Mouse (Mus musculus) CH12.LX (cell line): ENCODE measurements around the gene Apbb1ip. TPM values are rescaled to one million over a fixed set of nuclear protein-coding genes. Genes with fewer than 3 reads are reported as not detected.

ENCODE experiments used
- DNase-seq: peaks from one replicate; pipeline ENCODE4 v3.0.0-alpha.2; 2013; ENCODE audit errors: extremely low read depth
- H3K27ac ChIP-seq: 2 replicates; pipeline ENCODE4 v1.5.1; 2012; ENCODE audit warnings: low read depth, mild to moderate bottlenecking, control low read depth, moderate library complexity; ENCODE audit not compliant: insufficient read depth
- H3K27me3 ChIP-seq: replicated peaks from 2 replicates; pipeline ENCODE3; 2012; ENCODE audit warnings: inconsistent platforms
- H3K36me3 ChIP-seq, 2 experiments: replicated peaks in 1 of 2; 2 replicates each; pipeline versions ENCODE3 to v1.6.1; 2012; ENCODE audit warnings: inconsistent platforms in 1 of 2, low read length in 1 of 2, mild to moderate bottlenecking in 1 of 2, mixed read lengths in 1 of 2, moderate library complexity in 1 of 2; ENCODE audit not compliant: control insufficient read depth in 1 of 2, insufficient read depth in 1 of 2
- H3K4me1 ChIP-seq, 2 experiments: 2 replicates each; pipeline ENCODE4 v1.6.1; 2012; ENCODE audit warnings: inconsistent platforms in 1 of 2, moderate library complexity in 1 of 2; ENCODE audit not compliant: insufficient read depth in 2 of 2, control insufficient read depth in 1 of 2
- H3K4me2 ChIP-seq: 2 replicates; pipeline ENCODE4 v1.6.1; 2012; ENCODE audit warnings: low read depth, mild to moderate bottlenecking, control low read depth; ENCODE audit not compliant: poor library complexity, insufficient read depth, severe bottlenecking
- H3K4me3 ChIP-seq, 3 experiments: fragments of 150-350 bp in 1 of 3; sonication (generic) in 1 of 3; replicated peaks in 1 of 3; 2 replicates each; pipeline versions ENCODE3 to v1.5.1; 2011 to 2012; ENCODE audit warnings: low read depth in 2 of 3, low read length in 2 of 3, mild to moderate bottlenecking in 2 of 3, moderate library complexity in 2 of 3, control low read depth in 1 of 3, improper control_type of control experiment in 1 of 3, inconsistent platforms in 1 of 3, mixed read lengths in 1 of 3; ENCODE audit not compliant: poor library complexity in 1 of 3
- H3K79me2 ChIP-seq: replicated peaks from 2 replicates; pipeline ENCODE4 v1.6.1; 2012; ENCODE audit warnings: mild to moderate bottlenecking, moderate library complexity; ENCODE audit not compliant: control insufficient read depth, poor library complexity, insufficient read depth, severe bottlenecking; ENCODE audit errors: extremely low read depth
- H3K9ac ChIP-seq: 2 replicates; pipeline ENCODE4 v1.6.1; 2012; ENCODE audit warnings: low read depth, mild to moderate bottlenecking, control low read depth, moderate library complexity; ENCODE audit not compliant: insufficient read depth
- H3K9me3 ChIP-seq: replicated peaks from 2 replicates; pipeline ENCODE3; 2012; ENCODE audit warnings: low read length, inconsistent platforms, mixed read lengths
- BHLHE40 ChIP-seq: IDR thresholded peaks from 2 replicates; pipeline ENCODE4 v1.6.1; 2011; ENCODE audit warnings: mild to moderate bottlenecking, low read depth, low read length, improper control_type of control experiment
- CHD2 ChIP-seq: IDR thresholded peaks from 2 replicates; pipeline ENCODE4 v1.6.1; 2011; ENCODE audit warnings: low read length, improper control_type of control experiment
- CTCF ChIP-seq, 2 experiments: IDR thresholded peaks in 1 of 2; conservative IDR thresholded peaks in 1 of 2; 2 replicates each; pipeline ENCODE4 v1.5.1; 2011 to 2012; ENCODE audit warnings: low read depth in 2 of 2, low read length in 2 of 2, improper control_type of control experiment in 1 of 2, inconsistent platforms in 1 of 2, mild to moderate bottlenecking in 1 of 2, moderate library complexity in 1 of 2
- E2F4 ChIP-seq: IDR thresholded peaks from 2 replicates; pipeline ENCODE4 v1.6.1; 2011; ENCODE audit warnings: low read depth, low read length, improper control_type of control experiment; ENCODE audit not compliant: insufficient replicate concordance
- EP300 ChIP-seq: IDR thresholded peaks from 2 replicates; pipeline ENCODE4 v1.6.1; 2011; ENCODE audit warnings: low read length, improper control_type of control experiment
- GABPA ChIP-seq: IDR thresholded peaks from 2 replicates; pipeline ENCODE4 v1.6.1; 2012; ENCODE audit warnings: low read depth, low read length, improper control_type of control experiment, inconsistent platforms; ENCODE audit not compliant: insufficient replicate concordance
- HCFC1 ChIP-seq: IDR thresholded peaks from 2 replicates; pipeline ENCODE4 v1.6.1; 2012; ENCODE audit warnings: low read depth, mild to moderate bottlenecking, inconsistent platforms, low read length, improper control_type of control experiment
- IRF4 ChIP-seq: IDR thresholded peaks from 2 replicates; pipeline ENCODE4 v1.6.1; 2014; ENCODE audit warnings: low read depth, mild to moderate bottlenecking, inconsistent platforms, low read length, improper control_type of control experiment
- JUND ChIP-seq: conservative IDR thresholded peaks from 2 replicates; pipeline ENCODE4 v1.6.1; 2011; ENCODE audit warnings: low read depth, low read length, improper control_type of control experiment
- KAT2A ChIP-seq: IDR thresholded peaks from 2 replicates; pipeline ENCODE4 v1.6.1; 2012; ENCODE audit warnings: low read length, improper control_type of control experiment, inconsistent platforms; ENCODE audit not compliant: insufficient replicate concordance
- MAFK ChIP-seq: IDR thresholded peaks from 2 replicates; pipeline ENCODE4 v1.6.1; 2011; ENCODE audit warnings: low read length, improper control_type of control experiment; ENCODE audit not compliant: insufficient replicate concordance
- MAX ChIP-seq: IDR thresholded peaks from 2 replicates; pipeline ENCODE4 v1.6.1; 2011; ENCODE audit warnings: low read length, improper control_type of control experiment
- MAZ ChIP-seq: IDR thresholded peaks from 2 replicates; pipeline ENCODE4 v1.6.1; 2012; ENCODE audit warnings: low read depth, mild to moderate bottlenecking, inconsistent platforms, low read length, improper control_type of control experiment, moderate library complexity
- MEF2A ChIP-seq: IDR thresholded peaks from 2 replicates; pipeline ENCODE4 v1.6.1; 2014; ENCODE audit warnings: low read depth, mild to moderate bottlenecking, inconsistent platforms, low read length, improper control_type of control experiment, borderline replicate concordance
- MXI1 ChIP-seq: IDR thresholded peaks from 2 replicates; pipeline ENCODE4 v1.6.1; 2011; ENCODE audit warnings: mild to moderate bottlenecking, low read depth, low read length, improper control_type of control experiment
- NELFE ChIP-seq: IDR thresholded peaks from 2 replicates; pipeline ENCODE4 v1.6.1; 2011; ENCODE audit warnings: low read depth, low read length, improper control_type of control experiment
- NRF1 ChIP-seq: IDR thresholded peaks from 2 replicates; pipeline ENCODE4 v1.6.1; 2014; ENCODE audit warnings: low read depth, mild to moderate bottlenecking, inconsistent platforms, low read length, improper control_type of control experiment, moderate library complexity
- POLR2A ChIP-seq: IDR thresholded peaks from 2 replicates; pipeline ENCODE4 v1.6.1; 2011; ENCODE audit warnings: low read depth, mild to moderate bottlenecking, improper control_type of control experiment, low read length
- POLR2AphosphoS2 ChIP-seq: IDR thresholded peaks from 2 replicates; pipeline ENCODE4 v1.6.1; 2011; ENCODE audit warnings: low read depth, low read length, improper control_type of control experiment
- SIN3A ChIP-seq: IDR thresholded peaks from 2 replicates; pipeline ENCODE4 v1.6.1; 2012; ENCODE audit warnings: low read length, improper control_type of control experiment, inconsistent platforms
- SMC3 ChIP-seq: IDR thresholded peaks from 2 replicates; pipeline ENCODE4 v1.6.1; 2011; ENCODE audit warnings: low read depth, low read length, improper control_type of control experiment
- TBP ChIP-seq: conservative IDR thresholded peaks from 2 replicates; pipeline ENCODE4 v1.6.1; 2011; ENCODE audit warnings: low read depth, low read length, improper control_type of control experiment
- UBTF ChIP-seq: IDR thresholded peaks from 2 replicates; pipeline ENCODE4 v1.6.1; 2012; ENCODE audit warnings: low read depth, mild to moderate bottlenecking, inconsistent platforms, low read length, improper control_type of control experiment, moderate library complexity
- USF1 ChIP-seq: IDR thresholded peaks from 2 replicates; pipeline ENCODE4 v1.6.1; 2014; ENCODE audit warnings: low read depth, mild to moderate bottlenecking, inconsistent platforms, low read length, improper control_type of control experiment
- ZKSCAN1 ChIP-seq: IDR thresholded peaks from 2 replicates; pipeline ENCODE4 v1.6.1; 2012; ENCODE audit warnings: low read depth, inconsistent platforms, low read length, improper control_type of control experiment, borderline replicate concordance
- dilution Hi-C: fragments of 300-500 bp; cut with MboI; formaldehyde crosslinking; loops from 2 replicates; pipeline ENCODE4 v1.14.3; 2020; ENCODE audit warnings: low sequenced_read_pairs; ENCODE audit not compliant: extremely low pct_unique_long_range_greater_than_20kb, extremely low pct_ligation_motif_present
- in situ Hi-C: fragments of 300-500 bp; cut with MboI; formaldehyde crosslinking; loops from 3 replicates; pipeline ENCODE4 v1.14.3; 2019; ENCODE audit warnings: low sequenced_read_pairs, low pct_ligation_motif_present, low pct_unique_long_range_greater_than_20kb, mixed read lengths
- polyA plus RNA-seq: library from polyadenylated mRNA; unstranded; fragments of >175 nt; gene quantifications from 2 replicates; pipeline ENCODE4 v1.2.1, GENCODE M21; 2012; ENCODE audit warnings: low read depth; ENCODE audit not compliant: insufficient read length
- total RNA-seq, 2 experiments: library from RNA; depleted of rRNA; stranded (reverse); fragments of 300-350 nt in 1 of 2; fragments of >200 nt in 1 of 2; gene quantifications; 2 replicates each; pipeline ENCODE4 v1.2.3; 2012 to 2014

Gene Apbb1ip
- total and polyA plus RNA-seq, 3 experiments, result 3.5 to 59.9 (median 4.0) TPM

DNA sequence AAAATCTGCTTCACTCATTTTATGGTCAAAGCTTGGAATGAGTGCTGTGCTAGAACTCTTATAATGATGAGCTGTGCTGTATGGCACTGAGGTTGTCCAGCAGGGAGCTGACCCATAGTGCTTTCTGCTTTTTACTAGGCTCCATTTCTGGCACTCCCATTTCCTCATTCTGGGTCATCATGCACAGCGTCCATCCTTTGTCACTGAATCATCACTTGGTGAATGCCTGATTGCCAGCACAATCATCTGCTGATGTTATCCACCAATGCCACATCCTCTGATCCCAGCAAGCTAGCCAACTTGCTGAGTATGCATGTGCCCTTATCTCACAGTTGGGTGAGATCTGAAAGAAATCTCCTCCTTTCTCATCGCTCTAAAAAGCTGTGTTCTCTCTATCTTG is 48.4 kb downstream of the Apbb1ip start:
- no peak for TF ChIP-seq SMC3
- no peak for TF ChIP-seq CTCF (conservative IDR thresholded peaks at IDR 0.05 in 1 of 2, IDR thresholded peaks at IDR 0.05 in 1 of 2; ENCODE audit: low read depth in 2 of 2, low read length in 2 of 2)
- TF ChIP-seq ZKSCAN1, result no peak
- TF ChIP-seq TBP, result no peak
- TF ChIP-seq JUND, result no peak
- TF ChIP-seq POLR2A, result no peak
- no peak for TF ChIP-seq MEF2A
- TF ChIP-seq POLR2AphosphoS2, result no peak
- no peak overlapping the region for H3K9ac ChIP-seq
- no peak for DNase-seq
- H3K9me3 ChIP-seq, result no peaks in the 10 kb centered on the region
- H3K4me3 ChIP-seq, result no peak overlapping the region
- no peaks in the 10 kb centered on the region for H3K27me3 ChIP-seq
- no peak overlapping the region; the same call in 1 of the 2 replicates for H3K27ac ChIP-seq
- peaks cover 3 to 13% of the 10 kb centered on the region in 2 experiments; a peak in 3 of 4 replicates for H3K4me1 ChIP-seq
- no peak overlapping the region; the same call in 1 of the 2 replicates for H3K4me2 ChIP-seq
- dilution Hi-C loops, result no loop called here
- H3K79me2 ChIP-seq, result no peaks in the 10 kb centered on the region
- peaks cover 7 to 65% of the 10 kb centered on the region in 2 experiments for H3K36me3 ChIP-seq
- in situ Hi-C loops, result no loop called here

DNA sequence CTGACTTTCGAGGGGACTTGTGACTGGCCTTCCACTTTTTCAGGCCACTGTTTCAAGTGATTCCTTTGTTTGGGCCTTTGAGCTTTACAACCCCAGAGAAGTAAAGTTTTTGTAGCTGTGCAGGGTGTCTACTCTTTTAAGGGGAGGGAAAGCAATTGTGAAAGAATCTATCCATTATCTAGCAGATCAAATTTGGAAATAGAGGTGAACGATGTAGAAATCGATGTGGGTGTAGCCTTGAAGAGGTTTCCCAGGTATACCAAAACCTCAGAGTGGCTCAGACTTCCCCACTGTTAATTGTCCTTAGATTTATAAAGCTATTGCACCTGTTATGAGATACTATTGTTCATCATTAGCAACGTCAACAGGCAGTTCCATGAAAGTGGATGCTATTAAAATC is 71.6 kb downstream of the Apbb1ip start:
- in situ Hi-C loops (no loop called here), dilution Hi-C loops (no loop called here)
- Histone ChIP-seq H3K4me3 (no peak overlapping the region), H3K9ac (no peak overlapping the region), H3K4me1 (no peaks in the 10 kb centered on the region), H3K27ac (no peak overlapping the region), H3K79me2 (no peaks in the 10 kb centered on the region), H3K27me3 (no peaks in the 10 kb centered on the region), H3K36me3 (peaks cover 19 to 89% of the 10 kb centered on the region in 2 experiments), H3K4me2 (no peak overlapping the region), H3K9me3 (no peaks in the 10 kb centered on the region)
- TF ChIP-seq KAT2A, result no peak
- no peak for TF ChIP-seq JUND
- TF ChIP-seq MAZ, result no peak
- no peak for TF ChIP-seq SIN3A
- DNase-seq, result no peak

DNA sequence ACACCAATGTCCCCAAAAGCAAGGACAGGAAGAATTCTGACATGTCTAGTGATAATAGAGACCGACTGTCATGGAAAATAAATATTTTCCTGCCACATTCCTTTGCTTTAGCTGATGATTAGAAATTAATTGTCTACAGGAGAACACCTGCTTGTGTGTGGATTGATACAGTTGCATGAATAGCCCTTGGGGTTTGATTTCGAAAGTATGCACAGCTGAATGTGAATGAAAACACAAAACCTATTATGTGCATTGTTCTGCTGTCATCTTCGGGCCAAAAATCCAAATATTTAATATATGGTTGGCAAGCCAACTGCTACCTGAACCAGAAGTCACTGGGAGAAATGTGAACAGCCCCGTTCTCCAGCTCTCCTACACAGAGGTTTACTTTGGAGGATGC is 78.0 kb downstream of the Apbb1ip start:
- no peak for DNase-seq
- in situ Hi-C loops (loop anchor here (25.0 kb wide), 1 partner anchor 890 kb away; no protein-coding TSS in a partner anchor), dilution Hi-C loops (no loop called here)
- Histone ChIP-seq H3K9me3 (no peaks in the 10 kb centered on the region), H3K9ac (no peak overlapping the region), H3K79me2 (no peaks in the 10 kb centered on the region), H3K27ac (no peak overlapping the region), H3K36me3 (peaks cover 7 to 77% of the 10 kb centered on the region in 2 experiments), H3K4me1 (peaks cover 4 to 9% of the 10 kb centered on the region in 2 experiments; a peak in 3 of 4 replicates), H3K27me3 (no peaks in the 10 kb centered on the region), H3K4me2 (no peak overlapping the region), H3K4me3 (no peak overlapping the region)
- TF ChIP-seq POLR2AphosphoS2, result no peak
- TF ChIP-seq KAT2A, result no peak
- no peak for TF ChIP-seq EP300
- TF ChIP-seq MAFK, result no peak
- TF ChIP-seq USF1, result no peak
- no peak for TF ChIP-seq E2F4
- no peak for TF ChIP-seq GABPA
- TF ChIP-seq IRF4, result no peak
- no peak for TF ChIP-seq CTCF (conservative IDR thresholded peaks at IDR 0.05 in 1 of 2, IDR thresholded peaks at IDR 0.05 in 1 of 2; ENCODE audit: low read depth in 2 of 2, low read length in 2 of 2)
- TF ChIP-seq HCFC1, result no peak
- TF ChIP-seq NRF1, result no peak
- TF ChIP-seq BHLHE40, result no peak
- no peak for TF ChIP-seq MAX
- TF ChIP-seq CHD2, result no peak
- no peak for TF ChIP-seq JUND
- no peak for TF ChIP-seq NELFE
- no peak for TF ChIP-seq TBP
- TF ChIP-seq UBTF, result no peak
- no peak for TF ChIP-seq MXI1
